ENCODE assay signal across 17 mouse cellular contexts in genomic region chr6:35027257-35027656, GRCm38 (mm10). TPM values are rescaled to one million over a fixed set of nuclear protein-coding genes. Genes with fewer than 3 reads are reported as not detected.
DNase-seq lines count a peak whose midpoint lies in the region; ATAC-seq lines count a peak whose summit lies in the region.
"Had no signal": no experiment of that assay in that cellular context is flagged by ENCODE, and none has a peak within 500 bp of the region (broad histone marks: within the 10 kb centered on the region; RNA-seq: fewer than 3 reads in every experiment).

No protein-coding gene starts in this region.

- intact Hi-C loops in gastrocnemius, postnatal 36 days (cut with DNase I) = no loop called here

- no peak overlapping the region for H3K4me2 ChIP-seq in kidney, embryonic 15.5 days
- H3K4me2 ChIP-seq: limb, embryonic 15.5 days; midbrain, embryonic 12.5 days had no signal

- WGBS in kidney, embryonic 15.5 days = 80% methylated on average over 6 of the region's 6 CpGs

- 0 out of 2 replicates have a peak, but pooled peaks cover 2% of the 10 kb centered on the region for H3K4me1 ChIP-seq in kidney, embryonic 15.5 days

- peaks cover 9% of the 10 kb centered on the region for H3K36me3 ChIP-seq in kidney, embryonic 15.5 days
- H3K36me3 ChIP-seq: midbrain, embryonic 12.5 days had no signal

- no peak overlapping the region for H3K4me3 ChIP-seq in kidney, embryonic 15.5 days (replicated peaks)
- H3K4me3 ChIP-seq: limb, embryonic 15.5 days; midbrain, embryonic 12.5 days had no signal

- no peak overlapping the region for H3K9ac ChIP-seq in kidney, embryonic 15.5 days
- H3K9ac ChIP-seq: limb, embryonic 15.5 days; midbrain, embryonic 12.5 days had no signal

- no peaks in the 10 kb centered on the region for H3K27me3 ChIP-seq in kidney, embryonic 15.5 days
- H3K27me3 ChIP-seq: limb, embryonic 15.5 days; midbrain, embryonic 12.5 days had no signal

- no peak overlapping the region for H3K27ac ChIP-seq in kidney, embryonic 15.5 days
- H3K27ac ChIP-seq: limb, embryonic 15.5 days; midbrain, embryonic 12.5 days had no signal

- H3K9me3 ChIP-seq in kidney, embryonic 15.5 days (replicated peaks) = no peaks in the 10 kb centered on the region
- H3K9me3 ChIP-seq: G1E; limb, embryonic 15.5 days; midbrain, embryonic 12.5 days had no signal

- no peak for ATAC-seq in kidney, embryonic 15.5 days (replicated peaks; ENCODE audit: low FRiP score)

- DNase-seq in gastrocnemius, postnatal 25 days = peak; percentile 10
- no peak for DNase-seq in gastrocnemius, postnatal 36 days
- DNase-seq in 3T3-L1 (ENCODE audit: low read depth, low spot score) (peak; percentile 19), adipocyte (ENCODE audit: low spot score) (no peak)
- DNase-seq in Muller cell, postnatal 12 days (ENCODE audit: inconsistent ontology term) = peak; percentile 90
- peak; percentile 45 to 50 for DNase-seq in cerebellum, postnatal 14 days
- DNase-seq in kidney, postnatal 25 days = no peak
- DNase-seq: adrenal gland, postnatal 36 days; heart, postnatal 36 days; kidney, adult 2 months; layer of hippocampus, adult 9-11 months; spleen, adult 18-20 months; thymus, adult 18-20 months had no signal

RNA-seq across cellular contexts. Expression of gene Slc23a4, which starts 39.1 kb away (rescaled TPM):
- under 1 TPM in 1 of 2 experiments, not detected in 1; 0.13 TPM for total RNA-seq in gastrocnemius, postnatal 25 days (2021)
- not detected for total RNA-seq in gastrocnemius, postnatal 36 days (2021)
- 0.25 and 0.26 TPM in 2 replicates for polyA plus RNA-seq in kidney, embryonic 15.5 days (2015; fragmentation: Nextera tagmentation; extraction: Ambion mirVana)

Comparison
In these comparisons a context has a peak if more than half of its experiments do, and no peak if none do; other contexts are left out.
1. DNase-seq: peak in gastrocnemius, postnatal 25 days (single experiment), 3T3-L1 (single experiment), Muller cell, postnatal 12 days (single experiment) and cerebellum, postnatal 14 days (2 of 2); none in gastrocnemius, postnatal 36 days (0 of 2), kidney, postnatal 25 days (0 of 2) and adipocyte (single experiment).